Mouse (Mus musculus) cerebellum, adult 2 months (tissue): Measurements from ENCODE around the gene Haus4. TPM values are rescaled to one million over a fixed set of nuclear protein-coding genes. Genes with fewer than 3 reads are reported as not detected.

Experiments used
- DNase-seq, 2 experiments: peaks; one replicate each; pipeline ENCODE4 v3.0.0; 2021
- H3K27ac ChIP-seq: fragments of 200-500 bp; 2 replicates; pipeline ENCODE4 v1.5.1; 2012; ENCODE audit warnings: low read length, control low read depth, inconsistent platforms; ENCODE audit not compliant: insufficient read depth
- H3K27me3 ChIP-seq: fragments of 200-500 bp; 2 replicates; pipeline ENCODE4 v1.6.1; 2012; ENCODE audit warnings: inconsistent platforms, mild to moderate bottlenecking, low read length, moderate library complexity; ENCODE audit not compliant: control insufficient read depth, insufficient read depth
- H3K4me1 ChIP-seq: fragments of 200-500 bp; 2 replicates; pipeline ENCODE4 v1.6.1; 2011; ENCODE audit warnings: low read length; ENCODE audit not compliant: control insufficient read depth, insufficient read depth
- H3K4me3 ChIP-seq: fragments of 200-500 bp; replicated peaks from 2 replicates; pipeline ENCODE3; 2011; ENCODE audit warnings: mild to moderate bottlenecking, low read depth, low read length, control low read depth; ENCODE audit not compliant: insufficient read depth
- CTCF ChIP-seq: fragments of 200-500 bp; IDR thresholded peaks from 2 replicates; pipeline ENCODE4 v1.5.1; 2011; ENCODE audit warnings: low read depth, mild to moderate bottlenecking, control low read depth, low read length, moderate library complexity, borderline replicate concordance; ENCODE audit not compliant: insufficient read depth
- POLR2A ChIP-seq: fragments of 200-500 bp; IDR thresholded peaks from 2 replicates; pipeline ENCODE4 v1.6.1; 2011; ENCODE audit warnings: low read length, control low read depth, borderline replicate concordance; ENCODE audit not compliant: insufficient read depth
- WGBS: fragments of 180-500 bp; shearing (Covaris S2); methylation state at CpG from one replicate; pipeline ENCODE4 v1.1.7; 2018; 5-methylcytosine and 5-hydroxymethylcytosine counted together
- polyA plus RNA-seq: library from polyadenylated mRNA; depleted of rRNA; stranded (reverse); fragments of >200 nt; gene quantifications from 2 replicates; pipeline ENCODE4 v1.2.3, GENCODE M21; 2012

Haus4 gene
- polyA plus RNA-seq, 1 experiment = 9.5 TPM

DNA sequence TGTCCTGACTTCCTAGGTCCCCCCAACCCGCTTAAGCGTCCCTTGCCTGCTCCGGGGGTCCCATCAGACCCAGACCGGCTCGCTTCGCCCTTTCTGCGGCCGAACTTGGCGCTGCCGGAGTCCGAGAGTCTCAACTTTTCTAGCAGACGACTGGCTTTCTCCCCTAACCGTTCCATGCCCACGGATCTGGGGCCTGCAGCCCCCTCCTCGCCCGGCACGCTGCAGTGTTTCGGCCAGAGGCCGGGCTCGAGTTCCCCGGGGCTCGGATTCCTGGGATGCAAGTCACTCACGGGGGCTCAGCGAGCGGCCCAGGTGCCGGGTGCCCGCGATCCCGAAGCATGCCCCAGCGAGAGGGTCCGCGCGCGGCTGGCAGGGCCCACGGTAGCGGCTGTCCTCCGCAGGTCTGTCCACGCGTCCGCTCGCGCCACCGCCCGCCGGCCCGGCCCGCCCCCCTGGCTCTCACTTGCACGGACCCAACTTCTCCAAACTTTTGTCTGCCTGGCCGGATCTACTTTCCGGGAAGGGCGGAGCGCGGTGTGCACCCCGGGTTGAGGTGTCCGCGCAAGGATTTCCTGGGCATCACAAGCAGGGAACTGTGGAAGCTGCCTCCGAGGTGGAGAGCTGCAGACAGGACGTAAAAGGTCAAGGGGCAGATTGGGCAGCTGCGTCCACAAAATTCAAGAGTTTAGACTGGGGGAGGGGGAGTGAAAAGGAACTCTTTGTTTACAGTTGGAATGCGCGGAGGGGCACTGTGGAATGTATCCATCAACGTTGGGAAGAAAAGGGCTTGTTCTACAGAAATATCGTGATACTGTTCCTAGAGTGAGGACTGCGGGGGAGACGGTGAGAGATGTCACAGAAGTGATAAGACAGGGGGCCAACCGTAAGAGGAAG is 22.9 kb upstream of the Haus4 start, which contains the start of gene Ajuba:
TSS of gene Ajuba (minus strand) at position 470 of the 894 bp plus-strand sequence.
- Histone ChIP-seq H3K4me3 (peak within 1 kb of the TSS; percentile 60), H3K27ac (no peak within 1 kb of the TSS), H3K4me1 (no peaks in the 10 kb centered on the region), H3K27me3 (peaks cover 10% of the 10 kb centered on the region; the same call in 1 of the 2 replicates)
- WGBS = under 1% methylated on average over 66 of the region's 66 CpGs
- TF ChIP-seq CTCF (no peak), POLR2A (no peak)
- peak; percentile 49 to 57 for DNase-seq

DNA sequence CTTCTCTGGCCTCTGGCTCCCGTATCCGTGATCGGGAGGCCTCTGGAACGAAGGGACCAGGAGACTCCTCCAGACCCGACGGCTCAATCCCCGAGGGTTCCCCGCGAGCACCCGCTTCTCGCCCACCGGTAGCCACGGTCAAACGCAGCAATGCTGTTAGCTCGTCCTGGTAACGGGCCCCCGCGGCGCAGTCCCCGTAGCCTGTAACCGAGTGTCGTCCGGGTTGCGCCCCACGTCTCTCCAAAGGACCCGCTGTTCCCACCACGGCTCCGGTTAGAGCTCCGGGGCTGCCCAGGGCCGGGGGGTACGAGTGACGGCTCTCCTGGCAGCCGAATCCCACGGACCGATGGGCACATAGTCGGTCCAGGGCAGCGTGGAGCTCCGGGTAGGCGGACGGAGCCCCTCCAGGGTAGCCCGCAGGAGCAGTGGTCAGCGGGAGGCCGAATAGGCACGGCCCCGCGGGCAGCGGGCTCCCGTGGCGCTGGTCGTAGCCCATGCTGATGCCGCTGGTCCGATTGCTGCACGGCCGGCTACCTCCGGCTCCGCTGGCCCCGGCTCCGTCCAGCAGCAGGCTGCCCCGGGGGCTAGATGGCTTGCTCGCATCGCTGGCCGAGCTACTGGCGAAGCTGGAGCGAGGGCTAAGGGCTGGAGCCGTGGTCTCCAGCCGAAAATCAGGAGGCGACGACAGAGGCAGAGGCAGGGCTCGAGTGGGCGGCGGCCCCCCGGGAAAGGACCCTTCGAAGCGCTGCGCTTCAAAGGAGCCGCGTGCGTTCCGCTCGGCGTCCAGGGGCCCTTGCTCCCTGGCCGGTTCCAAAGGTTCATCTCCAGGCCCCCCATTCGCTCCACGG is 22.0 kb upstream of the Haus4 start:
- Histone ChIP-seq H3K4me1 (no peaks in the 10 kb centered on the region), H3K27ac (no peak overlapping the region), H3K4me3 (peak overlapping the region; percentile 60), H3K27me3 (peaks cover 10% of the 10 kb centered on the region; the same call in 1 of the 2 replicates)
- TF ChIP-seq POLR2A (no peak), CTCF (no peak)
- under 1% methylated on average over 84 of the region's 84 CpGs for WGBS
- no peak for DNase-seq

DNA sequence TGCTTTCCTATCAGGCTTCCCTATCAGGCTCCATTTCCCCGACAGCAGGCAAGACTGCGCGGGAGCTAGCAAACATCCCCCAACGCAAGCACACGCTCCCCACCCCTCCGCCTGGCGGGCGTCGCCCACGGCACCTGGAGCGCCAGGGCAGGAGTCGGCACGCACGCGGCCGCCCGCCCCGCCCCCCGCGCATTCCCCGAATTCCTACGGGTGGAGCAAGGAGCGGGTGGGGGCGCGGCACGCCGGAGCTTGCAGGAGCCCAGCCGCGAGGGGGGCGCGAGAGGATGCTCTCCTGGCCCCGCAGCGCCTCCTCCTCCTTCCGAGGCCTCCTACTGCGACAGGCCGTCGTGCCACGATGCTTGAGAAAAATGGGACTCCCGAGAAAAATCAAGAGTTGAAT is 21.2 kb upstream of the Haus4 start:
- H3K27ac ChIP-seq = no peak overlapping the region
- no peak for TF ChIP-seq CTCF
- TF ChIP-seq POLR2A = no peak
- H3K4me3 ChIP-seq = no peak overlapping the region
- no peak for DNase-seq
- under 1% methylated on average over 39 of the region's 39 CpGs for WGBS
- H3K27me3 ChIP-seq = peaks cover 10% of the 10 kb centered on the region; the same call in 1 of the 2 replicates
- no peaks in the 10 kb centered on the region for H3K4me1 ChIP-seq

DNA sequence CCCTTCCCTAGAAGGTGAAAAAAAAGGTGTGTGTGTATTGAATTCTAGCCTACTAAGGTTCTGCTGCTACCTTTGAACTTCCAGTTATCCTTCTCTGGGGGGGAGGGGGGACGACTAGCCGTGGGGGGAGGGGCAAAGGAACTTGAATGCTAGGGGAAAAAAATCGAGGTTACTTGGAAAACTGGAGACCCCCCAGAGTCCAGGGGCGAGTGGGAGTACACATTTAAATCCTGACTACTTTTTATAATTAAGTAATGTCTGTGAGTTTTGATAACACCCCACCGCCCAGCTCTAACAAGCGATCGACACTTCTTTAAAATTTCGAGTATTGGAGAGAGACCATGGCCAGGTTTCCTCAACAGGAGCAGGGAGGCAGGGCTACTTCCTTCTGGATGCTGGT is 20.6 kb upstream of the Haus4 start:
- H3K4me1 ChIP-seq = no peaks in the 10 kb centered on the region

DNA sequence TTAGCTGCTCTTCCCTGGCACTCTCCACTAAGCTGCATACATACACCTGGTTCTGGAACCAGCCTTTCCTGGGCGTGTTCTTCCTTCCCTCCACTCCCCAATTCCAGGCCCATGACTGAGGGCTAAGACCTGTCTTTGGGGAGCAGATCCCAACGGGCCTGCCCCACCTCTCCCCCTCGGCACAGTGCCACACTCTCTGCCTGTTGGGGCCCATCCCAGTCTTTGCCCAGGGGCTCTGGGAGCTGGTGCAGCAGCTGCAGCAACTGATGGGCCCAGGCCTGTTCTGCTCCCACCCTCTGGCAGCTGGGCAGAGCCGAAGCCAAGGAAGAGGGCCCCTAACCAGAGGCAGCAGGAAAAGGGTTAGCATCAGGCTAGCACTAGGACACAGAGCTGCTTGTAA is 19.8 kb upstream of the Haus4 start:
- no peaks in the 10 kb centered on the region for H3K4me1 ChIP-seq

More for the DNA sequence above, 20.6 kb upstream of the Haus4 start:
- no peak overlapping the region for H3K27ac ChIP-seq
- H3K4me3 ChIP-seq = no peak overlapping the region
- WGBS = 18% methylated on average over 8 of the region's 8 CpGs
- no peak for DNase-seq
- H3K27me3 ChIP-seq = peaks cover 10% of the 10 kb centered on the region; the same call in 1 of the 2 replicates
- TF ChIP-seq POLR2A = no peak
- no peak for TF ChIP-seq CTCF

DNA sequence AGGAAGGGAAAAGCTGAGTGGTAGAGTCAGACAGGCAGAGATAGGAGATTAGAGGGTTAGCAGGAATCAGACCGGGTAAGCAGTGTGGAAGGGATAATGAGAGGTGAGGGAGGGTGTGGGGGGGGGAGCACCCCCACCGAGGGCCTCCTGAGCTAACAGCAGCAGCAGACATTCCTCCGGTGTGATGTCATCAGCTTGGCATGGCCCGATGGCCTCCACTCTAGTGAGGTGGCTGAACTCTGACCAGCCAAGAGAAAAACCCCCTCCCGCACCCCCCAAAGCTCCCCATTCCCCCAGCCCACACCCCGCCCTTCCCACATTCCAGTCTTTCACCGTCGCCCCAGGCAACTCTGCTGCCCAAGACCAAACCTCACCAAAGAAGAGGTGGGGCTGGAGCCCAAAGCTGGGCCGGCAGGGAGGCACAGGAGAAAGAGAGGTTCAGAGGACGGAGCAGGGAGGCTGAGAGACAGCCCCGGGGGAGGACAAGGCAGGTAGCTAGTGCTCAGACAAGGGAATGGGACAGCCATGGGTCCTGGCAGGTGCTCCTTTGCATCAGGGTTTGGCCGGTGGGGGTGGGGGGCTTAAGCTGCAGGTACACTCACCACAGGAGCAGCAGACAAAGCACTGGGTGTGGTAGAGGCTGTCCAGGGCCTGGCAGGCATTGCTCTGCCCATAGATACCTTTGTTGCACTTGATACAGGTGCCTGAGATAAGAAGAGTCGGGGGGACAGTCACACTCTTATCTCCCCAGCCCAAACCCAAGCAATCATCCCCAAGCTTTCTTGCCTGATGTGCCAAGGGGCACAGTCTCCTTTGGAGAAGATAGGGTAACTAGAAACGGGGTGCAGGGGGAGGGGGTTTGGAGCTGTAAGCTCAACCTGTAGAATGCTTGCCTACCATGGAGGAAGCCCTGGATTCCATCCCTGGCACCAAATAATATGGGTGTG is 18.6 kb upstream of the Haus4 start:
- no peak overlapping the region for H3K4me3 ChIP-seq
- H3K4me1 ChIP-seq = no peaks in the 10 kb centered on the region
- DNase-seq = no peak
- no peak for TF ChIP-seq CTCF
- no peak for TF ChIP-seq POLR2A
- 44% methylated on average over 14 of the region's 14 CpGs for WGBS
- H3K27ac ChIP-seq = no peak overlapping the region
- peaks cover 10% of the 10 kb centered on the region; the same call in 1 of the 2 replicates for H3K27me3 ChIP-seq

More for the DNA sequence above, 19.8 kb upstream of the Haus4 start:
- WGBS = 31% methylated on average over 4 of the region's 4 CpGs
- DNase-seq = no peak
- TF ChIP-seq POLR2A (no peak), CTCF (no peak)
- Histone ChIP-seq H3K27me3 (peaks cover 10% of the 10 kb centered on the region; the same call in 1 of the 2 replicates), H3K27ac (no peak overlapping the region), H3K4me3 (no peak overlapping the region)
